Mouse (Mus musculus) liver (tissue): ENCODE measurements around the gene Grid1.
A peak's percentile ranks its signal among the peaks of the same experiment; 100 is the strongest.

Experiments
- DNase-seq: peaks from one replicate; pipeline ENCODE4 v3.0.0-alpha.2; 2020; ENCODE audit warnings: mixed read lengths

The Grid1 gene

GRCm38 (mm10) chr14:35244776-35245548, 425.1 kb downstream of the Grid1 start:
- DNase-seq = no peak

DNA sequence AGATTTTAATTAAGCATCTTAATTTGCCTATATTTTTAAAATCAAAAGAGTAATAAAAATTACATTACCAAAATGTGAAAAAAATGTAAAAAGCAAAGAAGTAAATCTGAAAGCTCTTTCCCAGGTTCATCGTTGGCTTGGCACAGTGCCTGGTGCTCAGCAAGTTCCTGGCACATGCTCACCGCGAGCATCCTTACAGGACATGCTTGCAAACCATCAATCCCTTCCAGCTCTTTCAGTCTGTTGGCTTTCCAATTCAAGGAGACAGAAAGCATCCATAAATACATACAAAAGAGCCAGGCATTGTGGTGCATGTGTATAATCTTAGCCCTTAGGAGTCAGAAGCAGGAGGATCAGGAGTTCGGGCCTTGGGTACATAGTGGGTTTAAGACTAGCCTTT, 430.5 kb downstream of the Grid1 start:
- DNase-seq = no peak

DNA sequence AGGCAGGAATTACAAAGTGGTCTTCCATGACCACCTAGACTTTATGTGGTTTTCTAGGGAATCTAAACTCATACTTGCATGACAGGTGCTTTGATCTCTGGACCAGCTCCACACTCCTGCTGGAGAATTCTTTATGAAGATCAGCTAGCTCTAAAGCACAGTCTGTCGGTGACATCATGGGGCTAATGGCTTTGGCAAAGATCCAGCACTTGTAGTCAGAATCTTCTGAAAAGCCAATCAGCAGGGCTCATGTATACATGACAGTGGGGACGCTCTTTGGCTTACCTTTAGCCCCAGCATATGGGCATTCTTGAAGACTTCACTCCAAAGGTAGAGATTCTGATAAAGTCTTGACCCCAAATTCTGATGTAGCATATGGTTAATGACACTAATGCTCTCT, 434.6 kb downstream of the Grid1 start:
- no peak for DNase-seq

- DNase-seq = no peak
These were observed 450.4 kb downstream of the Grid1 start for GRCm38 (mm10) chr14:35270260-35270659.

DNA sequence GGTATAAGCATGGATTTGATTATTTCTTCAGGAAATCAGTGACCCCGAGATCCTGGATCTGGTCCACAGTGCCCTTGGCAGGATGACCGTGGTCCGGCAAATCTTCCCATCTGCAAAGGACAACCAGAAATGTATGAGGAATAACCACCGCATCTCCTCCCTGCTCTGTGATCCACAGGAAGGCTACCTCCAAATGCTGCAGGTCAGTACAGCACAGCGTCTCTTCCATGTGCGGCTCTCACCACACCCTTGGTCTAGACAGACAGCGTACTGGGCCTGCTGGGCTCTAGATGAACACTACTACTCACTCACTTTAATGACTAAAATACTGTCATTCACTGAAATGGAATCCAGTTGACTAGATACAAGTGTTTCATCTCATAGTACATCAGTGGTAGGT, 489.3 kb downstream of the Grid1 start:
- DNase-seq = no peak

DNA sequence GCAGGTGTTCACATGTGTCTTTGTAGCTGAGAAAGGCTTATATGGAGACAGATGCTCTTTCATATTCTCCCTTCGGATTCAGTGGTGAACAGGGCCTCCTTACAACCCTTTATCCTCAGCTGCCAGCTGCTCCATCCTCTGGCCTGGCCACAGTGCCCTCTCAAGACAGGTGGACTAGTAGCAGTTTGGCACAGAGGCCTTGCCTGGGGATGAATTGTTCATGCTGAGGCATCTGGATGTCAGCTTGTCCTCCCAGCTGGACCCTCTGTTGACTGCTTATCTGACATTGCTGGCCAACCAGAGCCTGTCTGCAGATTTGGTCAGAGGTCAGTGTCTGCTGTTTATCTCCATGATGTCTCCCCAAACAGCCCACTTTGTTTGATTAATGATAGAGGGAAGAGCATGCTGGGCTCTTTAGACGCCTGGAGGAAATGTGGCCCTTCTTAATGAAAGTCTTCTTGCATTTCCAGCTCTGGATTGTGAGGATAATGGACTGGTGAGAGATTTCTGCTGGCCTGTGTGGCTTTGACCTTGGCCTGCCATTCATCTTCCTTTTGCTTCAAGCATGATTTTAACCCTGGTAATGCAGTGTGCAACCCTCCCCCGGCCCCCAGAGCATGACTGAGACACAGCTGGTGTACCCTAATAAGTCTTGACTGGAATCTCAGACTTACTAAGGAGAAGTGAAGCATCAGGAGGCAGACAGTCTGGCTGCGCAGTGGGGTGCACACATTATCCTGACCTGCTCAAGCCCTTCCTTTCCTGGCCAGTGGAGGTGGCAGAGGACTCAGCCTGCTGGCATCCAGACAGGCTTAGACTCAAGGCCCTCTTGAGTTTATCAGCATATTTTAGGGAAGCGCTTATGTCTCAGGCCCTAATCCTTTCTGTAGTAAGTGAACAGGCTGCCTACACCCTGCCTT, 493.7 kb downstream of the Grid1 start:
- peak; percentile 4 for DNase-seq

DNA sequence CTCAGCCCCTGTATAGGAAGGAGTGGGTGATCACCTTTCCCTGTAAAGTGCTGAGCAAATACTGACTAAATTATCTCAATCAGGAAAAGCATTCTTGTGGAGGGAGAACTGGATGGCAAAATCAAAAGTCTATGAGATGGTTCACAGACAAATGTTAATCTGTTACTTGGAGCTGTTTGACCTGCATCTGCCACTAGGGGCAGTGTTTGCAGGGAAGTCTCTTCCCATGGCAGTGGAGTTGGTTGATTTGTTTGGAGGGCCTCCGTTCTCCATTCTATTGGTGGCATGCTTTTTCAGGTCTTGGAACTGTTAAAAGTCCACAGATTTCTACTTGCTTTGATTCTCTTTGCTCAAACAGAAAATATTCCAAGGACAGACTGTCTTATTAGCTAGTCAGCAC, 506.4 kb downstream of the Grid1 start:
- peak; percentile 17 for DNase-seq

- DNase-seq = no peak
These were observed 516.7 kb downstream of the Grid1 start for GRCm38 (mm10) chr14:35336561-35336960.

DNA sequence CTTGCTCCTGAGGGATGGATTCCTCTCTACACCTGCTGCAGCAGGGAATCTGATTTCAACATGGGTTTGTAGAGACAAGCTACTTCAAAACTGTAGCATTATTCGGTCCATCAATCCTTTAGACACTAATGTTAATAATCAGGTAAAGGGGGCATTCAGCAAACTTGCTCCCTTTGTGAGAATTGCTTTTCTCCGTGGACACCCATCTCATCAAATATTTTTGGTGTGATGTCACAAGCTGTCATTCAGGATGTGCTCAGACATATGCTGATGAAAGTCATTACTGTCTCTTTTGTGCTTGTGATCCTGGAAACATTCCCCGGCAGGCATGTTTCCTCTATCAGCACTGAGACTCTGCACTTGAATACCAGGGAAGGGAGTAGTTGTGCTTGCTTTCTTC, 536.1 kb downstream of the Grid1 start:
- DNase-seq = no peak

GRCm38 (mm10) chr14:35356480-35357085, 536.7 kb downstream of the Grid1 start:
- DNase-seq = no peak

DNA sequence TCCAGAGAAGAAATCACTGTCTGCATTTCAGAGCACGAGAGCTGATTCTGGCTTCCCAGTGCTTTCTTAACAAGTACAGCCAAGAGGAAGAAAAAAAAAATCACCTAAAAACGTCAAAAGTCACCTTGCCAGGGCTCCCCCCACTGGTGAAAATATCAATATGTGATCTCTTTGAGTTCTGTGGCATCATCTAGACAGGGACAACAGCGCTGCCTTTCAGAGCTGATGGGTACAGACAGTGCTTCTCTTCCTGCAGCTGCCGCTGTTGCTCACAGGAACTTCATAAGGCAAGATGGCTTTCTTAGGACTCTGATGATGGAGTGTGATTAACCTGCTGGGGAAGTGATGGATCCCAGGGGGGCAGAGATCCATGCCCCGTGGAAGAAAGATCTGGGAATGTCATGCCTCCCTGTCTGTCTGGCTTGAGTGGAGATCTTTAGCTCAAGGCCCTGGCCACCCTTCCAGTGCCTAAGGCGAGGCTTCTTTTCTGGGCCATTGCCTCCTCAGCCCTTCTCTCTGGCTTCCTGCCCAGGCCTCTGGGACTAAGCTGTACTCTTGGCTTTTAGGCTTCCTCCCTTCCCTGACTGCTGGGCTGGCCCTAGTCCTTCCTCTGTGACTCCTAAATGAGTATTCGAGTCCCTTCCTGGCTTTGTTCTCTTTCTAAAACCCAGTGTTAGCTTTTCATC, 538.4 kb downstream of the Grid1 start:
- peak; percentile 4 for DNase-seq

- DNase-seq = no peak
These were observed 545.5 kb downstream of the Grid1 start for GRCm38 (mm10) chr14:35365177-35365944.

DNA sequence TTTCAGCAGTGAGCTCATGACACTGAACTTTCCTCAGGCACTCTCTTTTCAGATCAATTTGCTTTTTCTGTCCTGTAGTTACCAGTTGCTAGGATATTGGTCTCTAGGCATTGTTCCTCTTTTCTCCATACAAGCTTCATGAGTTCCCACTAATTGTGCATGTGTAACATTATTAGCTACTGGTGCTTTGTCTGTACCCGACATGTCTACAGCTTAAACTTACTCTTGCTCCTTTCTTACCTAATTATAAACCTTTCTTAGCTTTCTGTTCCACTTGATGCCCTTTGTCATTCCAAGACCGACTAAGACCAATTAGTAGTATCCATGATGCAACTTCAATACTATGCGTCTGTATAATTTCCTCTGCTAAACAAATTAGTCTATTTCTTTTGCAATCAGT, 554.5 kb downstream of the Grid1 start:
- no peak for DNase-seq

- no peak for DNase-seq
These were observed 573.7 kb downstream of the Grid1 start for GRCm38 (mm10) chr14:35393591-35393990.

DNA sequence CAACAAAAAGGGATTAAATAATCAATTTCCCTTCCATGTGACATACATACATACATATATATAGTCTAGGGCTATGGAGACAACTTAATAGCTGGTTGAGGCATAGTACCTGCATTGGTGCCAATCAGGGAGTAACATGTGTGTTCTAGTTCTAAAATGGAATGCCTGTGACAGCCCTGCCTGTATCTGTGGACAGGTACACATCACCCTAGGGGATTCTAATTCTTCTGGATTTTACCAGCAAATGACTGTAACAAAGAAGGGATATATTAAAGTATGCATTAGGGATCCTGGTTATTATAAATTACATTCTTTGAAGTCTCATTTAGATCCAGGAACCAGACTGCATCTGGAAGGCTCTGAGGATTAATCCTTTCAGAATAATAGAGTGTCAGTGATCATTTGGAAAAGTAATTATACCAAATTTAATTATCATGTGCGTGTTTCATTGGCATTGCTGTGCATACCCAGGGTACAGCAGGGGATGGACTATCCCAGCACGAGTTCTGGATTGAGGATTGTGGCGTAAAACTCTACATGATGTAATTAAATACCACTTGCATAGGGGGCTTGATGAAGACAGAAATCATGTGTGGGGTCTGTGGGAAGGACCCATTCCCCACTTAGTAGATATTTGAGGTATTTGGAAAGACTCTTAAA, 584.5 kb downstream of the Grid1 start:
- no peak for DNase-seq

- no peak for DNase-seq
These were observed 610.4 kb downstream of the Grid1 start for GRCm38 (mm10) chr14:35430259-35430658.

DNA sequence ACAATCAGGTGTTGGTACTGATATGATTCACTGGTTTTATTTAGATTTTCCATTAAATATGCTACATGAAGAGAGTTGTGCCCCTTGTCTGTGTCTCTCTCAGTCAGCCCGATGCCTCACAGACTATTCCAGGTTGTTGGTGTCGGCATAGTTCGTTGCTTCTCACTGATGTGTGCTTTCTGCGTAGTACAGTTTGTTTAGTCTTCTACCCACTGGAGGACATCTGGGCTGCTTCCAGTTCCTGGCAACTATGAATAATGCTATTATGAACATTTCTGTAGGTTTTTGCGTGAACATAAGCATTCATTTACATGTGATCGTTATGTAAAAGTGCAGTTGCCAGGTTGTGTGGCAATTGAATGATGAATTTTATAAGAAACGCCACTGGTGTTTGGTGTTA, 633.8 kb downstream of the Grid1 start:
- DNase-seq = no peak

- DNase-seq = no peak
These were observed 648.3 kb downstream of the Grid1 start for GRCm38 (mm10) chr14:35468254-35468653.

- no peak for DNase-seq
These were observed 666.1 kb downstream of the Grid1 start for GRCm38 (mm10) chr14:35486017-35486416.

GRCm38 (mm10) chr14:35502324-35502723, 682.4 kb downstream of the Grid1 start:
- DNase-seq = no peak

- no peak for DNase-seq
These were observed 699.5 kb downstream of the Grid1 start for GRCm38 (mm10) chr14:35519402-35519801.

GRCm38 (mm10) chr14:35538835-35539234, 718.9 kb downstream of the Grid1 start:
- no peak for DNase-seq
